Mouse (Mus musculus) liver, embryonic 14.5 days (tissue): Measurements from ENCODE around the gene Avpi1. TPM values are rescaled to one million over a fixed set of nuclear protein-coding genes. Genes with fewer than 3 reads are reported as not detected.

Source experiments
- ATAC-seq: fragments of 200-750 bp; cut with Nextera tagmentation; 2 replicates; pipeline ENCODE4 v1.8.0; 2017; ENCODE audit warnings: moderate number of reproducible peaks, mild to moderate bottlenecking, moderate library complexity; ENCODE audit not compliant: insufficient read depth
- DNase-seq, 3 experiments: peaks; one replicate each; pipeline ENCODE4 v3.0.0-alpha.2; 2012 to 2013; ENCODE audit warnings: low read depth in 3 of 3, low spot score in 3 of 3
- H3K27ac ChIP-seq: fragments of 300-500 bp; sonication (generic); 2 replicates; pipeline ENCODE4 v1.5.1; 2014; ENCODE audit warnings: moderate library complexity, mild to moderate bottlenecking, control low read depth, inconsistent platforms
- H3K27me3 ChIP-seq: fragments of 300-500 bp; sonication (generic); 2 replicates; pipeline ENCODE4 v1.6.1; 2014; ENCODE audit warnings: mild to moderate bottlenecking, low read length, moderate library complexity; ENCODE audit not compliant: control insufficient read depth, insufficient read depth
- H3K36me3 ChIP-seq: fragments of 300-500 bp; sonication (generic); replicated peaks from 2 replicates; pipeline ENCODE4 v1.6.1; 2014; ENCODE audit warnings: low read depth; ENCODE audit not compliant: control insufficient read depth, insufficient read depth
- H3K4me1 ChIP-seq, 2 experiments: fragments of 200-500 bp in 1 of 2; fragments of 300-500 bp in 1 of 2; sonication (generic) in 1 of 2; replicated peaks; 2 replicates each; pipeline ENCODE4 v1.6.1; 2012 to 2014; ENCODE audit warnings: antibody characterized with exemption in 1 of 2, inconsistent platforms in 1 of 2, low read length in 1 of 2; ENCODE audit not compliant: control insufficient read depth in 2 of 2, insufficient read depth in 2 of 2
- H3K4me2 ChIP-seq: fragments of 300-500 bp; sonication (generic); 2 replicates; pipeline ENCODE4 v1.6.1; 2014; ENCODE audit warnings: low read depth, mild to moderate bottlenecking, control low read depth, moderate library complexity
- H3K4me3 ChIP-seq, 2 experiments: fragments of 200-500 bp in 1 of 2; fragments of 300-500 bp in 1 of 2; sonication (generic) in 1 of 2; 2 replicates each; pipeline ENCODE4 v1.5.1; 2012 to 2014; ENCODE audit warnings: low read depth in 2 of 2, low read length in 2 of 2, mild to moderate bottlenecking in 2 of 2, control low read depth in 1 of 2, inconsistent platforms in 1 of 2, moderate library complexity in 1 of 2; ENCODE audit not compliant: insufficient read depth in 1 of 2
- H3K9ac ChIP-seq: fragments of 300-500 bp; sonication (generic); replicated peaks from 2 replicates; pipeline ENCODE4 v1.6.1; 2014; ENCODE audit warnings: mild to moderate bottlenecking, control low read depth, moderate library complexity
- H3K9me3 ChIP-seq: fragments of 300-500 bp; sonication (generic); 2 replicates; pipeline ENCODE4 v1.6.1; 2016; ENCODE audit warnings: low read length, mixed read lengths; ENCODE audit not compliant: control insufficient read depth
- CTCF ChIP-seq: IDR thresholded peaks from 2 replicates; pipeline ENCODE4 v1.5.1; 2016; ENCODE audit warnings: antibody characterized with exemption, low read depth, control low read depth
- EP300 ChIP-seq: IDR thresholded peaks from 2 replicates; pipeline ENCODE4 v1.6.1; 2016; ENCODE audit warnings: antibody characterized with exemption, low read depth
- WGBS: fragments of 180-500 bp; shearing (Covaris S2); extraction: QIAGEN DNeasy Blood & Tissue Kit; methylation state at CpG from one replicate; pipeline ENCODE4 v1.1.7; 2014; ENCODE audit not compliant: insufficient replicate concordance; 5-methylcytosine and 5-hydroxymethylcytosine counted together
- polyA plus RNA-seq, 2 experiments: library from polyadenylated mRNA; depleted of rRNA in 1 of 2; stranded (reverse) in 1 of 2; unstranded in 1 of 2; fragments of >200 nt; fragmentation: Nextera tagmentation in 1 of 2; extraction: Ambion mirVana in 1 of 2; gene quantifications; 2 replicates each; pipeline versions ENCODE4 v1.2.1 to v1.2.3; 2012 to 2014

Gene Avpi1
- polyA plus RNA-seq, 2 experiments, result 7.2 to 20.4 TPM

DNA sequence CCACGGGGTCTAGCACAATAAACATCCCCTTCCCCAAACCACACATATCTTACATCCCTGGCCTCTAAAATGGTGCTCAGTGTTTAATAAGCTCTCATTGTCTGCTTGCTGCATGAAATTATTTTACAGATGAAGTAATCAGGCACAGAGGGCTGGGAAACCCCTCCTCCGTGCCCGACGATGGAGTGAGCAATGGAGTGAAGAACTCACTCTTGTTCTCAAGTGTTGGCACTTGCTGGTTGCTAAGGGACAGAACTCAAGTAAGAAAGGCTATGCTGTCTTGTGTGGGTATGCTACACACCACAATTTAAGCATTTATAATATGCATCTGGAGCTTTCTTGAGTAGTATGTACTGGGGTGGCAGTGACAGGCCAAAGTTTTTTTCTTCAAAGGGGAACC lies 16.4 kb upstream of the Avpi1 start:
- Histone ChIP-seq H3K9ac (no peak overlapping the region), H3K4me2 (no peak overlapping the region), H3K4me3 (no peak overlapping the region), H3K27me3 (peaks cover 28% of the 10 kb centered on the region), H3K9me3 (no peaks in the 10 kb centered on the region), H3K36me3 (no peaks in the 10 kb centered on the region), H3K27ac (no peak overlapping the region), H3K4me1 (peaks cover 7 to 15% of the 10 kb centered on the region in 2 experiments)
- ATAC-seq, result no peak
- 53% methylated on average over 4 of the region's 4 CpGs for WGBS
- no peak for TF ChIP-seq EP300
- TF ChIP-seq CTCF, result no peak
- DNase-seq, result no peak

- TF ChIP-seq EP300, result no peak
- TF ChIP-seq CTCF, result peak; percentile 78
- no peaks in the 10 kb centered on the region for H3K9me3 ChIP-seq
- H3K36me3 ChIP-seq, result no peaks in the 10 kb centered on the region
- no peak overlapping the region for H3K9ac ChIP-seq
- H3K27me3 ChIP-seq, result peaks cover 28% of the 10 kb centered on the region
- DNase-seq, result peak; percentile 54 to 58 (median 55)
- peaks cover 6 to 14% of the 10 kb centered on the region in 2 experiments for H3K4me1 ChIP-seq
- no peak for ATAC-seq
- no peak overlapping the region for H3K27ac ChIP-seq
- H3K4me3 ChIP-seq, result no peak overlapping the region
- WGBS, result 29% methylated on average over 8 of the region's 8 CpGs
- H3K4me2 ChIP-seq, result no peak overlapping the region
These were observed 15.8 kb upstream of the Avpi1 start for GRCm38 (mm10) chr19:42144541-42145167.

DNA sequence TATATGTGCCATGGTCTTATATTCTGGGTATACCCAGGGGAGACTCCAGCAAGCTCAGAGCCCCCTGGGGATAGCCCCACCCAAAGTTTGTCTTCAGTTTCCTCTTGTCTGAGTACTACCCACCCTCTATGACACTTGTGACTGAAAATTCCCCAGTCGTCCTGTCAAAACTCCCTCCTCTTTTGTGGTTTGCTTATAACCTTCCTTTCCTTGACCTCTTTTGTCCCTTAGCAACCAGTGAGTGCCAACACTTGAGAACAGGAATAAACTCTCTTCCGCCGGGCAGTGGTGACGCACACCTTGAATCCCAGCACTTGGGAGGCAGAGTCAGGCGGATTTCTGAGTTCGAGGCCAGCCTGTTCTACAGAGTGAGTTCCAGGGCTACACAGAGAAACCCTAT lies 15.2 kb upstream of the Avpi1 start:
- no peak overlapping the region for H3K4me3 ChIP-seq

DNA sequence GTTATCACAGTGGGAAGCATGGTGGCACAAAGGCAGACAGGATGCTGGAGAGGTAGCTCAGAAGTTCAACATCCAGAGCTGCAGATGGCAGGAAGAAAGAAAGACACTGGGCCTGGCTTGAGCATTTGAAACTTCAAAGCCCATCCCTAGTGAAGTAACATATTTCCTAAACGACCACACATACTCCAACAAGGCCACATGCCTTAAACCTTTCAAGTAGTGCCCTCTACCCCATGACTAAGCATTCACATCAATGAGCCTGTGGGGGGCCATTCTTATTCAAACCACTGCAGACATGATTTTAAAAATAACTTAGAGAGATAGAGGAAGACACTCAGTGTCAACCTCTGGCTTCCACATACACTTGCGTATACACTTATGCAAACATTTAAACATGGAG lies 13.9 kb upstream of the Avpi1 start:
- peaks cover 4 to 7% of the 10 kb centered on the region in 2 experiments; a peak in 3 of 4 replicates for H3K4me1 ChIP-seq
- no peak overlapping the region for H3K4me2 ChIP-seq
- H3K36me3 ChIP-seq, result no peaks in the 10 kb centered on the region
- DNase-seq (no peak), ATAC-seq (no peak)
- WGBS, result 62% methylated on average over 2 of the region's 2 CpGs
- H3K27ac ChIP-seq, result no peak overlapping the region
- no peak overlapping the region for H3K4me3 ChIP-seq
- H3K9me3 ChIP-seq, result no peaks in the 10 kb centered on the region
- H3K27me3 ChIP-seq, result peaks cover 14% of the 10 kb centered on the region
- H3K9ac ChIP-seq, result no peak overlapping the region
- TF ChIP-seq EP300 (no peak), CTCF (no peak)

More for the DNA sequence above, 15.2 kb upstream of the Avpi1 start:
- H3K9me3 ChIP-seq, result no peaks in the 10 kb centered on the region
- TF ChIP-seq CTCF, result no peak
- TF ChIP-seq EP300, result no peak
- no peak for ATAC-seq
- peaks cover 27% of the 10 kb centered on the region for H3K27me3 ChIP-seq
- no peak overlapping the region for H3K4me2 ChIP-seq
- DNase-seq, result no peak
- 47% methylated on average over 6 of the region's 6 CpGs for WGBS
- peaks cover 4 to 11% of the 10 kb centered on the region in 2 experiments for H3K4me1 ChIP-seq
- H3K27ac ChIP-seq, result no peak overlapping the region
- H3K9ac ChIP-seq, result no peak overlapping the region
- no peaks in the 10 kb centered on the region for H3K36me3 ChIP-seq

DNA sequence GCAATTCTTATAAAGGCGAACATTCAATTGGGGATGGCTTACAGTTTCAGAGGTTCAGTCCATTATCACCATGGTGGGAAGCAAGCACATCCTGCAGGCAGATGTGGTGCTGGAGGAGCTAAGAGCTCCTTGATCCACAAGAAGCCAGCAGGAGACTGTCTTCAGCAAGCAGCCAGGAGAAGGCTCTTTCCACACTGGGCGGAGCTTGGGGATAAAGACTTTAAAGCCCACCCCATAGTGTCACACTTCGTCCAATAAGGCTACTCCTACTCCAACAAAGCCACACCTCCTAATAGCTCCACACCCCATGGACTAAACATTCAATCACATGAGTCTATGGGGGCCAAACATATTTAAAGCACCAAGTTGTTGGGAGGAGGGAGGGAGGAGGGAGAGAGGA lies 13.1 kb upstream of the Avpi1 start:
- H3K9ac ChIP-seq, result no peak overlapping the region
- no peak overlapping the region for H3K27ac ChIP-seq
- H3K4me1 ChIP-seq, result peaks cover 3 to 7% of the 10 kb centered on the region in 2 experiments; a peak in 3 of 4 replicates
- H3K27me3 ChIP-seq, result peaks cover 6% of the 10 kb centered on the region
- no peak overlapping the region for H3K4me3 ChIP-seq
- no peaks in the 10 kb centered on the region for H3K36me3 ChIP-seq
- no peak for DNase-seq
- WGBS, result 51% methylated on average over 3 of the region's 3 CpGs
- H3K9me3 ChIP-seq, result no peaks in the 10 kb centered on the region
- ATAC-seq, result no peak
- TF ChIP-seq CTCF, result no peak
- TF ChIP-seq EP300, result no peak
- no peak overlapping the region for H3K4me2 ChIP-seq
